Mouse (Mus musculus): ENCODE data around the gene Slc25a44.

DNA sequence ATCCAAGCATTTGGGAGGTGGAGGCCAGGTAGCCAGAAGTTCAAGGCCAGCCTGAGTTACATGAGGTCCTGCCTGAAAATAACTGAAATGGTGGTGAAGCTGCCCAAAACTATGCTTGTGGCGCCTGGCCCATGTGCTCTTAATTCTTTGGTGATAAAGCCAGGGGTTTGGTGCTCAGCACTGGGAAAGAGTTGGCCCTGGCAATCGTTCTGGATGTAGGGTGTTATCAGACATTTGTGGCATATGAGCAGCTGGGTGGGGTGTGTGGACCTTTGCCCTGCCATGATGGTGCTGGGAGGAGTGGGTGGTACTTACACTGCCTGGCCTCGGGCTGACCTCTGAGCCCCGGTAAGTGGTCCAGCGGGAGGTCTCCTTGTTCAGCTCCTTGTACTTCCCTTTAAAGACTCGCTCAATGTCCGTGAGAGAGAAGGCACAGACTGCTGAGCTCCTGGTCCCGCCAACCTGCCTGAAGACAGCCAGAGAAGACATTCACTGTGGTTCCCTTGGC, 22.8 kb upstream of the Slc25a44 start:
- TF ChIP-seq GATA1 (IDR thresholded peaks at IDR 0.05; ENCODE audit: low read length) (no peak), TAL1 (IDR thresholded peaks at IDR 0.05; ENCODE audit: low read length) (no peak)
